Comparison of ENCODE assay signal across 9 mouse cellular contexts in the genomic region with DNA sequence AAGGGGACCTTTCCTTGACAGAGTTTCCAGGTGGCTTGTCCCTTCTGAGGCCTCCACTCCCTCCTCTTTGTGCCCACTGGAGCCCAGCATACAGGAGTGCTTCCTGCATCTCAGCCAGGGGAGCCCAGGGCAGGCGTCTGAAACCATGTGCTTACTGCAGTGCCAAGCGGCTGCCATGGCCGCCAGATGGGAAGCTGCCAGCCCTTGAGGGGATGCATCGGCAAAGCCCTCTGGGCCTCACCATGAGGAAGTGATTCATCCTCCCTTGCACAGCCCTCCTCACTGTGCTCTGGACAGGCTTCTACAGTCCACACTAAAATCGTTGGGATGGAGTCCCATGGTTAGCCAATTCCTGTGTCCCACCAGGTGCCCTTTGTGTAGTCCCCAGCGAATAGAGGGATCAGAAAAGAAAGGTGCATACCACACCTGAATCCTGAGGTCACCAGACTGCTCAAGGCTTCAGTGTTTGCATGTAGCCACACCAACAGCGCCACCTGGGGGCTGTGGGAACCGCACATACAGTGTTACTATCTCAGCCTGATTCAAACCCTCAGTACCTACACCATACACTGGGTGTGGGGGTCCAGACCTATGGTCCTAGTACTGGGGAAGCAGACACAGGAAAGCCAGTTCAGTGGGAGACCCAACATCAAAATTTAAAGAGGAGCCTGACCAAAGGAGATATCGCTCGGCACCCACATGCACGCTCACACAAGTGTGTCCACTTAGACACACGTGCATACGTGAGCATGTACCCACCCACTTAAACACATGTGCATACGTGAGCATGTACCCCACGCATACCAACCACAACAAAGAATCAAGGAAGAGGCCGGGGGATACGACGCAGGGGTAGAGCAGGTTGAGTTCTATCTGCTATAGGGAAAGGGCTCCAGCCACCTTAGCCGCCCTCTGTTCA. TPM values are rescaled to one million over a fixed set of nuclear protein-coding genes. Genes with fewer than 3 reads are reported as not detected.
A peak's percentile ranks its signal among the peaks of the same experiment; 100 is the strongest.
DNase-seq lines count a peak whose midpoint lies in the region; ATAC-seq and TF ChIP-seq lines count a peak whose summit lies in the region.
"Had no signal": no experiment of that assay in that cellular context is flagged by ENCODE, and none has a peak within 500 bp of the region (broad histone marks: within the 10 kb centered on the region; RNA-seq: fewer than 3 reads in every experiment).

No protein-coding gene starts in this region.

- peak overlapping the region; percentile 37 to 55 (median 45) for H3K4me3 ChIP-seq in CH12.LX (replicated peaks in 1 of 3; ENCODE audit: low read depth in 2 of 3, low read length in 2 of 3, poor library complexity in 1 of 3)
- no peak overlapping the region for H3K4me3 ChIP-seq in bone marrow macrophage, adult 2 months (ENCODE audit: insufficient read depth, low read length)
- no peak overlapping the region for H3K4me3 ChIP-seq in forebrain, embryonic 15.5 days
- no peak overlapping the region for H3K4me3 ChIP-seq in limb, embryonic 10.5 days
- no peak overlapping the region for H3K4me3 ChIP-seq in small intestine, adult 2 months (ENCODE audit: low read depth, low read length)

- peaks cover 8 to 16% of the 10 kb centered on the region in 2 experiments; a peak in 3 of 4 replicates for H3K4me1 ChIP-seq in CH12.LX (ENCODE audit: control insufficient read depth in 1 of 2, insufficient read depth in 2 of 2)
- peaks cover 12% of the 10 kb centered on the region; the same call in 1 of the 2 replicates for H3K4me1 ChIP-seq in bone marrow macrophage, adult 2 months (ENCODE audit: control insufficient read depth, insufficient read depth, low read length)
- H3K4me1 ChIP-seq in forebrain, embryonic 15.5 days: no peaks in the 10 kb centered on the region
- peaks cover 6% of the 10 kb centered on the region; the same call in 1 of the 2 replicates for H3K4me1 ChIP-seq in limb, embryonic 10.5 days
- no peaks in the 10 kb centered on the region for H3K4me1 ChIP-seq in small intestine, adult 2 months (ENCODE audit: control insufficient read depth, insufficient read depth, insufficient read length, low read length)

- intact Hi-C loops in heart, postnatal 14 days (cut with DNase I): no loop called here

- no peaks in the 10 kb centered on the region for H3K79me2 ChIP-seq in CH12.LX (replicated peaks; ENCODE audit: control insufficient read depth, extremely low read depth, insufficient read depth, poor library complexity, severe bottlenecking)

- DNase-seq in heart, postnatal 14 days: peak; percentile 29 to 40
- no peak for DNase-seq in heart, adult 8-10 months (ENCODE audit: low spot score)
- DNase-seq in CH12.LX (ENCODE audit: extremely low read depth): peak; percentile 75
- DNase-seq in limb, embryonic 10.5 days (ENCODE audit: low spot score): peak; percentile 46
- DNase-seq in ovary, postnatal 10 days (ENCODE audit: low spot score): no peak

- H3K4me2 ChIP-seq in CH12.LX (ENCODE audit: insufficient read depth, low read depth, poor library complexity, severe bottlenecking): peak overlapping the region; percentile 70
- H3K4me2 ChIP-seq in forebrain, embryonic 15.5 days (replicated peaks): no peak overlapping the region

- H3K27ac ChIP-seq in CH12.LX (ENCODE audit: insufficient read depth, low read depth): peak overlapping the region; percentile 20; the same call in 1 of the 2 replicates
- no peak overlapping the region for H3K27ac ChIP-seq in bone marrow macrophage, adult 2 months (ENCODE audit: insufficient read depth, low read depth, low read length)
- no peak overlapping the region for H3K27ac ChIP-seq in forebrain, embryonic 15.5 days (replicated peaks)
- no peak overlapping the region for H3K27ac ChIP-seq in limb, embryonic 10.5 days
- H3K27ac ChIP-seq in small intestine, adult 2 months (ENCODE audit: insufficient read depth, low read depth, low read length): no peak overlapping the region
- H3K27ac ChIP-seq: macrophage had no signal

- TF ChIP-seq POLR2A in CH12.LX (IDR thresholded peaks at IDR 0.05; ENCODE audit: low read depth, low read length): peak; percentile 26; the same call in 1 of the 2 replicates
- TF ChIP-seq POLR2A in bone marrow macrophage, adult 2 months (IDR thresholded peaks at IDR 0.05; ENCODE audit: borderline replicate concordance, low read depth, low read length): no peak
- TF ChIP-seq POLR2A in small intestine, adult 2 months (IDR thresholded peaks at IDR 0.05; ENCODE audit: low read depth, low read length): no peak

- in situ Hi-C loops in CH12.LX (cut with MboI; ENCODE audit: low pct_ligation_motif_present, low pct_unique_long_range_greater_than_20kb, low sequenced_read_pairs): no loop called here

- H3K9me3 ChIP-seq in CH12.LX (replicated peaks; ENCODE audit: low read length): no peaks in the 10 kb centered on the region
- H3K9me3 ChIP-seq in forebrain, embryonic 15.5 days: no peaks in the 10 kb centered on the region
- H3K9me3 ChIP-seq in limb, embryonic 10.5 days (replicated peaks): no peaks in the 10 kb centered on the region

- WGBS in forebrain, embryonic 15.5 days: 74% methylated on average over 19 of the region's 19 CpGs
- WGBS in limb, embryonic 10.5 days: 82% methylated on average over 19 of the region's 19 CpGs
- WGBS in small intestine, adult 2 months: 70% methylated on average over 19 of the region's 19 CpGs

- TF ChIP-seq EP300 in CH12.LX (IDR thresholded peaks at IDR 0.05; ENCODE audit: low read length): no peak

- peak; percentile 71 to 81 for TF ChIP-seq CTCF in CH12.LX (conservative IDR thresholded peaks at IDR 0.05 in 1 of 2, IDR thresholded peaks at IDR 0.05 in 1 of 2; ENCODE audit: low read depth in 2 of 2, low read length in 2 of 2)
- TF ChIP-seq CTCF in bone marrow macrophage, adult 2 months (IDR thresholded peaks at IDR 0.05; ENCODE audit: low read depth, low read length): peak; percentile 84
- peak; percentile 42; the same call in 1 of the 2 replicates for TF ChIP-seq CTCF in small intestine, adult 2 months (IDR thresholded peaks at IDR 0.05; ENCODE audit: extremely low read depth, insufficient read length, insufficient replicate concordance, low read depth, low read length)

- TF ChIP-seq RAD21 in CH12.LX (IDR thresholded peaks at IDR 0.05; ENCODE audit: low read depth, low read length): peak; percentile 35

- peaks cover 16% of the 10 kb centered on the region for H3K27me3 ChIP-seq in CH12.LX (replicated peaks)
- no peaks in the 10 kb centered on the region for H3K27me3 ChIP-seq in forebrain, embryonic 15.5 days
- no peaks in the 10 kb centered on the region for H3K27me3 ChIP-seq in limb, embryonic 10.5 days (ENCODE audit: low read depth, poor library complexity, severe bottlenecking)
- H3K27me3 ChIP-seq in small intestine, adult 2 months (ENCODE audit: control insufficient read depth, insufficient read depth, low read length): no peaks in the 10 kb centered on the region

- no peak overlapping the region for H3K9ac ChIP-seq in CH12.LX (ENCODE audit: insufficient read depth, low read depth)
- H3K9ac ChIP-seq in forebrain, embryonic 15.5 days (replicated peaks): no peak overlapping the region

- no peaks in the 10 kb centered on the region for H3K36me3 ChIP-seq in CH12.LX (replicated peaks in 1 of 2; ENCODE audit: control insufficient read depth in 1 of 2, insufficient read depth in 1 of 2, low read length in 1 of 2)
- H3K36me3 ChIP-seq in forebrain, embryonic 15.5 days: no peaks in the 10 kb centered on the region
- H3K36me3 ChIP-seq in limb, embryonic 10.5 days: no peaks in the 10 kb centered on the region
- no peaks in the 10 kb centered on the region for H3K36me3 ChIP-seq in small intestine, adult 2 months (ENCODE audit: control insufficient read depth, insufficient read depth, low read length)

- dilution Hi-C loops in CH12.LX (cut with MboI; ENCODE audit: extremely low pct_ligation_motif_present, extremely low pct_unique_long_range_greater_than_20kb, low sequenced_read_pairs): no loop called here

- peak; percentile 39; the same call in 1 of the 2 replicates for ATAC-seq in forebrain, embryonic 15.5 days (replicated peaks)

TF ChIP-seq in CH12.LX, 34 proteins besides CTCF, POLR2A, EP300 and RAD21:
- no peak for TF ChIP-seq CHD2 (IDR thresholded peaks at IDR 0.05; ENCODE audit: low read length)
- peak; percentile 63 for TF ChIP-seq BHLHE40 (IDR thresholded peaks at IDR 0.05; ENCODE audit: low read depth, low read length)
- TF ChIP-seq SMC3 (IDR thresholded peaks at IDR 0.05; ENCODE audit: low read depth, low read length): peak; percentile 55
- TF ChIP-seq JUND (conservative IDR thresholded peaks at IDR 0.05; ENCODE audit: low read depth, low read length): no peak
- no peak for TF ChIP-seq MEF2A (IDR thresholded peaks at IDR 0.05; ENCODE audit: borderline replicate concordance, low read depth, low read length)
- no peak for TF ChIP-seq SIN3A (IDR thresholded peaks at IDR 0.05; ENCODE audit: low read length)
- no peak for TF ChIP-seq TCF12 (IDR thresholded peaks at IDR 0.05; ENCODE audit: low read depth, low read length)
- 0 out of 2 replicates have a peak, but pooled peaks have one; percentile 9 for TF ChIP-seq MYC (IDR thresholded peaks at IDR 0.05; ENCODE audit: low read depth, low read length)
- no peak for TF ChIP-seq MAFK (IDR thresholded peaks at IDR 0.05; ENCODE audit: insufficient replicate concordance, low read length)
- no peak for TF ChIP-seq ETS1 (conservative IDR thresholded peaks at IDR 0.05; ENCODE audit: low read depth, low read length)
- TF ChIP-seq ZKSCAN1 (IDR thresholded peaks at IDR 0.05; ENCODE audit: borderline replicate concordance, low read depth, low read length): no peak
- no peak for TF ChIP-seq MAX (IDR thresholded peaks at IDR 0.05; ENCODE audit: low read length)
- TF ChIP-seq MAZ (IDR thresholded peaks at IDR 0.05; ENCODE audit: low read depth, low read length): no peak
- no peak for TF ChIP-seq RCOR1 (conservative IDR thresholded peaks at IDR 0.05; ENCODE audit: low read depth, low read length)
- TF ChIP-seq ELF1 (IDR thresholded peaks at IDR 0.05; ENCODE audit: low read depth, low read length): 0 out of 2 replicates have a peak, but pooled peaks have one; percentile 17
- TF ChIP-seq ZC3H11A (IDR thresholded peaks at IDR 0.05; ENCODE audit: low read depth, low read length): no peak

RNA-seq across cellular contexts. Expression of gene Gprc5b, which starts 27.5 kb away (rescaled TPM):
- total RNA-seq in heart, postnatal 14 days (2021): 10 to 100 TPM; 17.8 to 20.4 TPM
- 10 to 100 TPM in 2 of 4 experiments, 1 to 10 TPM in 2; 9.2 to 13.8 (median 11.6) TPM for total RNA-seq in heart, adult 8-10 months (2022)
- total RNA-seq in CH12.LX (2012; rRNA removed) (0.04 TPM in 1 of 2 replicates, not detected in the other), CH12.LX (2014; rRNA removed) (not detected in 2 replicates)
- 0.06 TPM in 1 of 2 replicates, not detected in the other for polyA plus RNA-seq in CH12.LX (2012; ENCODE audit: insufficient read length, low read depth)
- polyA plus RNA-seq in bone marrow macrophage, adult 2 months (2012; ENCODE audit: insufficient read depth, insufficient read length, missing spikeins): 0.24 and 1.2 TPM in 2 replicates
- polyA plus RNA-seq in forebrain, embryonic 15.5 days (2015; fragmentation: Nextera tagmentation; extraction: Ambion mirVana): 6.5 and 7.3 TPM in 2 replicates
- 6.6 and 8.2 TPM in 2 replicates for polyA plus RNA-seq in limb, embryonic 10.5 days (2016; fragmentation: Nextera tagmentation; extraction: Ambion mirVana)
- 3.6 and 3.9 TPM in 2 replicates for polyA plus RNA-seq in small intestine, adult 2 months (2012; rRNA removed)

Comparison
In these comparisons a context has a peak if more than half of its experiments do, and no peak if none do; other contexts are left out.
1. DNase-seq: peak in heart, postnatal 14 days (2 of 2), CH12.LX (single experiment) and limb, embryonic 10.5 days (single experiment); none in heart, adult 8-10 months (single experiment) and ovary, postnatal 10 days (single experiment).
2. H3K4me3 ChIP-seq: peak in CH12.LX (3 of 3); none in bone marrow macrophage, adult 2 months (single experiment), forebrain, embryonic 15.5 days (single experiment), limb, embryonic 10.5 days (single experiment) and small intestine, adult 2 months (single experiment).
3. Peak in every context shown above with its lines, with median percentiles within 50 percentile points of each other: CTCF ChIP-seq.